Mouse (Mus musculus): Measurements from ENCODE around the gene Gpr83.
"Not testable (repeated sequence)": the region's sequence is repeated elsewhere in the genome, so short reads cannot be mapped to it uniquely, and the experiment has no call there.

The Gpr83 gene

DNA sequence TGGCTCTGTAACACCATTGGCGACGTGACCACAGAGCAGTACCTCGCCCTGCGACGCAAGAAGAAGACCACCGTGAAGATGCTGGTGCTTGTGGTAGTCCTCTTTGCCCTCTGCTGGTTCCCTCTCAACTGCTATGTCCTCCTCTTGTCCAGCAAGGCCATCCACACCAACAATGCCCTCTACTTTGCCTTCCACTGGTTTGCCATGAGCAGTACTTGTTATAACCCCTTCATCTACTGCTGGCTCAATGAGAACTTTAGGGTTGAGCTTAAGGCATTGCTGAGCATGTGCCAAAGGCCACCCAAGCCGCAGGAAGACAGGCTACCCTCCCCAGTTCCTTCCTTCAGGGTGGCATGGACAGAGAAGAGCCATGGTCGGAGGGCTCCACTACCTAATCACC lies 8.3 kb downstream of the Gpr83 start:
- no peak for DNase-seq (ENCODE audit: inconsistent ontology term)

- no peak for DNase-seq (ENCODE audit: inconsistent ontology term)
These were observed 10.4 kb downstream of the Gpr83 start for GRCm38 (mm10) chr9:14870377-14870776.

DNA sequence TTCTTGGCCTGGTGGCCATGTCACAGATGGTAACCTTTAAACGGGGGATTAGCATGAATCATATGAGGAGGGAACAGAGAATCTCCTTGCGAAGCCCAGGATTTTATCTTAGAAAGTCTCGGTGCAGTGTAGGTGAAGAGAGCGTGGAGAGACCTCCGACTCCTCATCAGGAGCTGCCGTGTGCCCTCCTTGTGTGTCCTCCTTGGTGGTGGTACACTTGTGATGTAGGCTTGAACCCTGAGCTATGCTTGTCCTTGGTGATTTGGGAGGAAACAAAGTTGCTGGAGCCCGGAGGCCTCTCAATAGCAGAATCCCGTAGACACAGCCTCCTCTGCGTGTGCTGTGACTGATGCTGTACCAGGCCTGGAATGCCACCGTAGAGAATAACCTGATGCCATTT lies 10.8 kb downstream of the Gpr83 start:
- DNase-seq (ENCODE audit: inconsistent ontology term) = no peak

- DNase-seq (ENCODE audit: inconsistent ontology term) = no peak
These were observed 11.5 kb downstream of the Gpr83 start for GRCm38 (mm10) chr9:14871536-14871935.

GRCm38 (mm10) chr9:14872181-14872930 lies 12.3 kb downstream of the Gpr83 start:
- no peak for DNase-seq (ENCODE audit: inconsistent ontology term)

DNA sequence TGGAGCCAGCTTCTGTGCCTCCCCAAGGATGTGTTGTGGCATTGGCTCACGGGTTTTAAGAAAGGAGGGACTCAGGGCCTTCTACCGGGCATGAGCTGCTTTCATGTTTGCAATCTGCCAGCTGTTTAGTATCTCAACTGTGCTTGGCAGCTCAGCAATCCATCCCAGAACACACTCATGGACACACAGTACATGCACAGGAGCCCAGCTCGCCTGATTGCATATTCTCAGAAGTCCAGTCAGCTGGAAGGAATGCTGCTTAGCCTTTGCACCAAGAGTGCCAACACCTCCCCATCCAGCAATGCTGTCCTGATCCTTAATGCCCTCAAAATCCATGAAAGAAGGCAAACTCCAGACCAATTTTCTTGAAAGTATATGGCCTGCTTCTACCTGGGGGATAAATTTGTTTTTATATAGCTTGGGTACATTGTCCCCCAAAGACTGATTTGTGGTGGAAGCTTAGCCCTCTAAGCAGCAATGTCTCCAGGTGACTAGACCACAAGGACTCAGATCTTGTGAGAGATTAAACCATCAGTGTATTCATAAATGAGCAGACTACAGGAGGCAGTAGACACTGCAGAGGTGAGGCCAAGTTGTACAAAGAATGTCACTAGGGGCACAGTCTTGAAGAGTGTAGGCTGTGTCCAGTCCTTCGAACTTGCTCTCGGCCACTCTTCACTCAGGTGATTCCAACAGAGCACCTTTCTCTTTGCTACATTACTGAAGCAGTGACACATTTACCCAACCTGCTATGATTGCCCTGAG lies 15.9 kb downstream of the Gpr83 start:
- peak; percentile 18 for DNase-seq (ENCODE audit: inconsistent ontology term)

DNA sequence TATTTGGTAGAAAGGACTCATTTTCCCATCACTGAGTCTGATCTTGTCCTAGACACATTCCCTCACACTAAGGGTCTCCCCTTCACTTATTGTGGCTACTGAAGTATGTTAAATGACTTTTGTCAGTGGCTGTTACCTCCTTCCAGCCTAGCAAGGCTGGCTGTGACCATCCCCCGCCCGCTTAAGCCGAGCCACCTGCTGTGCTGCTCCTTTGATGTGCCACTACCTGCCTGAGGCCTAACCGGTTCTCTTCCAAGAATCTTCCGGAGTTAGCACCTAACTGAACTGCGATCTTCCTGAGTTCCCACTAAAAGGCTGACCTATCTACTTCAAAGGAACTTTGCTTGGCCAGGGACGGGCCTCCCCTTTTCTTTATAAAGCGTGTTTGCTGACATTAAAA lies 16.6 kb downstream of the Gpr83 start:
- DNase-seq (ENCODE audit: inconsistent ontology term) = not testable (repeated sequence)

- DNase-seq (ENCODE audit: inconsistent ontology term) = no peak
These were observed 24.6 kb downstream of the Gpr83 start for GRCm38 (mm10) chr9:14884641-14885040.

- no peak for DNase-seq (ENCODE audit: inconsistent ontology term)
These were observed 25.1 kb downstream of the Gpr83 start for GRCm38 (mm10) chr9:14885151-14885550.

GRCm38 (mm10) chr9:14885954-14886353 lies 25.9 kb downstream of the Gpr83 start:
- no peak for DNase-seq (ENCODE audit: inconsistent ontology term)

- DNase-seq (ENCODE audit: inconsistent ontology term) = no peak
These were observed 27.9 kb downstream of the Gpr83 start for GRCm38 (mm10) chr9:14887787-14888382.

DNA sequence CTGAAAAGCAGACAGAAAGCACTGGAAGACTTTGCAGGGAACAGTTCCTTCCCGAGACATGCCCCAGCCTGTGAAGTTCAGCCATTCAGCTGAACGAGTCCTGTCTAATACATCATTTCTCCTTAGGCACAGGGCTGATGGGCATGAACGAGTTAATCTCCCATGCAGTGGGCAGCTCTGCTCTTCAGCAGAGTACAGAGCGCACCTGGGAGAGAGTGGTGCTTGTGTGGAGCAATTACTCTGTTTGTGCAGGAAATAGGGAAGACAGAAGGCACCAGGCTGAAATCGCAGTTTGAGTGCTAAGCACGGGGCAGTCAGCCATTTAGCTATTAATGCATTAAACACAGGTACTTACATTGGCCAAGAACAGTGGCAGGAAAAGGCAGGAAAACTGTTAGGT lies 28.7 kb downstream of the Gpr83 start:
- DNase-seq (ENCODE audit: inconsistent ontology term) = no peak

GRCm38 (mm10) chr9:14890699-14891098 lies 30.7 kb downstream of the Gpr83 start:
- no peak for DNase-seq (ENCODE audit: inconsistent ontology term)

DNA sequence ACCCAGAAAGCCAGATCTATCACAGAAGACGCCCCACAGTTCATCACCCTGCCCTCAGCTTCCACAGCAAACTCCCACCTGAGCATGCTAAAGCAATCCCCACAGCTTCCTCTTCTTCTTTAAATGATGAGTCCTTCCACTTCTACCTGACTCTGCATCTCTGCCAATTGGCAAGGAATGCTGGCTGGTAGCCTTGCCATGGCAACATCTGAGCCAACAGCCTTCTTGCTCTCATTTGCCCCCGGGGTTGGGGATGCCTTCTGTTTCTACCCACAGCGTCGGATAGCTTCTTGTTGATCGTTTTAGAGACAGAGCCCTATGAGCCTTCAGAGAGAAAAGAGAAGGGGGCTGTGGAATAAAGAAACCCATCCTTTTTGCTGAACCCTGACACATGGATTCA lies 31.9 kb downstream of the Gpr83 start:
- no peak for DNase-seq (ENCODE audit: inconsistent ontology term)

- DNase-seq (ENCODE audit: inconsistent ontology term) = no peak
These were observed 33.4 kb downstream of the Gpr83 start for GRCm38 (mm10) chr9:14893388-14893787.

DNA sequence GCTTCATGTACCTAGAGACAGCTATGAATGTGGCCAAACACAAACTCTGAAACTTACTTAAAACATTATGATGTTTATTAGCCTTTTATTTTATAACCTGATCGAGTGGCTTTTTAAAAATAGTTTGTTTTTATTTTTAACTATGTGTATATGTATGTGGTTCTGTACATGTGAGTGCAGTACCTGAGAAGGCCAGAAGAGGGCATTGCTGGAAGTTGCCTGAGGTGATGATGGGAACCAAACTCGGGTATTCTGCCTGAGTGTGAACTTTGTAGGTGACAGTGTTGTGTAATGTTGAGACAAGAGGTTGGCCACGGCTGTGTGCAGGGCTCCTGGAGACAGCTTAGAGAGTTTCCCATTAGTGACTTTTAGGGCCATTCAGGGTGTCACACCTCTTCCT lies 34.6 kb downstream of the Gpr83 start:
- DNase-seq (ENCODE audit: inconsistent ontology term) = no peak

DNA sequence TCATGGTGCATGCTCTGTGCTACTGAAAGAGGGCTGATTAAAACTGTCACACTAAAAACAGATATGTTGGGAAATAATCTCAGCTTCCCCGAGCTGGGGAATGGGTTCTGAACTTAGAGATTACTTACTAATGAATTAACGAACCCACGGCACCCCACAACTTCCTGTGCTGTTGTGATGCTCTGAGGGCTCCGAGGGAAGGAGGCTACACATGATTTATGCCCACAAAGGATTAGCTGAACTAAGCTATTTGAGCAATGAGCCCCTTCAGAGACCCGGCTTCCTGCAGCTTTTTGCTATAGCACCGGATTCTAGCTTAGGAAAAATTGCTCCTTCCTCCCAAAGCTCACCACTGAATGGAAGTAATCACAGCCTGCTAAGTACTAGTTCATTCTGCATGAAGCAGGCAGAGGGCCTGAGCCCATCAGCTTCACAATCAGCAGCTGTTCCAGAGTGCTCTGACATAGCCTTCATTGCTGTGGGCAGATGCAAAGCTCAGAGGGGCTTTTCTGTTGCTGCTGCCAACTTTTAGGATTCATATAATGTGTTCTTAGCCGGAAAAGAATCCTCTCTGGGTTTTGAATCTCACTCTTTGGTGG lies 35.3 kb downstream of the Gpr83 start:
- DNase-seq (ENCODE audit: inconsistent ontology term) = no peak

- no peak for DNase-seq (ENCODE audit: inconsistent ontology term)
These were observed 37.1 kb downstream of the Gpr83 start for GRCm38 (mm10) chr9:14897102-14897501.

- DNase-seq (ENCODE audit: inconsistent ontology term) = no peak
These were observed 41.7 kb downstream of the Gpr83 start for GRCm38 (mm10) chr9:14901757-14902156.

DNA sequence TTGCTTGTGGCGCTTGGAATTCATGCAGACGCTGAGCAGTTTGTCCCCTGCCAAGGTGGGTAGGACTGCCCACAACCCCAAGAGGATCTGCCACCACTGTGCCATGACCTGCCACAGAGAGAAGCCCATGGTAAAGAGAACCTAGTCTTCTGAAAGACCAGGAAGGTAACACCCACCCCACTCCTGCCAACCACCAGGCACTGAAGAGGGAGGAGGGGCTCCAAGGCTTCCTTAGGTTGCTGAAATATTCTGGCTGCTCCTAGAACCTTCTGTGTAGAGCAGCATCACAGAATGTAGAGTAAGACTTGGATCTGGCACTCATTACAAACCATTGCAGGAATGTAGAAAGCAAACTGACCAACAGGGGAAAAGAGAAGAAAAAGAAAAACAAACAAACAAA lies 42.4 kb downstream of the Gpr83 start:
- DNase-seq (ENCODE audit: inconsistent ontology term) = no peak

GRCm38 (mm10) chr9:14903006-14903405 lies 43.0 kb downstream of the Gpr83 start:
- DNase-seq (ENCODE audit: inconsistent ontology term) = no peak

DNA sequence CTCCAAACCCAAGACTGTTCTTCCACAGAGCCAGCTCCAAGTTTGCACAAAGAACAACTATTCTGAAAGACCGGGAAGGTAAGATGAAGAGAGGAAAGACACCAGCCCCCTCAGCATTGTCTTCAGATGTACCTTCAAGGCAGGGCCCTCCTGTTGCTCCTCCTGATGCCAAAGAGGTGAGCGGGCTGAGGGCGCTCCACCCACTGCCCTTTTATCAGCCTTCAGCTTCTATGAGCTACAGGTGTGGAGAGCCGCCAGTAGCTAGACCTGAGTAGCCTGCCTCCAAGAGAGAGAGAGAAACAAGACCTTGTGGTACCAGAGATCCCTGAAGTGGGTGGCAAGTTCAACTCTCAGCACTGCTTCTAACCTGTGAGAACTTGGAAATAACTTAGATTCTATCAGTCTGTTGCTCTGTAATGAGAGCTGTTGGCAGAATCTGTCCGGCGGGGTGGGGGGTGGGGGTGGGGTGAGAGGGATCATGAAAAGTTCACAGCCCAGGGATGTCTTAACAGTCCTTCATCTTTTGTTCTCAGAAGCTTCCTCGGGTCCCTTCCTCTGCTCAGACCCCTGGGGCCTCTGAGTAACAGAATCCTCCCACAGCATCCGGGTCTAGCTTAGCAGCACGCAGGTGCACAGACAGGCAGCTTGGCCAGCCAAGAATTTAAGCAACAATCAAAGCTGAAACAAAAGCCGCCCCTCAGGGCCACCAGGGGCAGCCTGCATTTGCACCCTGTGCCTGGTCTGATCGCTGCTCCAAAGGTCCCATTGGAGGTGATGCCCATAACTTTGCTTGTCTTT lies 43.8 kb downstream of the Gpr83 start, which contains the start of gene Izumo1r:
Izumo1r (minus strand) TSS at position 369 of the 798 bp plus-strand sequence.
- DNase-seq (ENCODE audit: inconsistent ontology term) = peak; percentile 5

Data from Muller cell, postnatal 12 days (primary cell).